Mouse (Mus musculus): Measurements from ENCODE around the gene Vdr.
A peak's percentile ranks its signal among the peaks of the same experiment; 100 is the strongest.

Gene Vdr

DNA sequence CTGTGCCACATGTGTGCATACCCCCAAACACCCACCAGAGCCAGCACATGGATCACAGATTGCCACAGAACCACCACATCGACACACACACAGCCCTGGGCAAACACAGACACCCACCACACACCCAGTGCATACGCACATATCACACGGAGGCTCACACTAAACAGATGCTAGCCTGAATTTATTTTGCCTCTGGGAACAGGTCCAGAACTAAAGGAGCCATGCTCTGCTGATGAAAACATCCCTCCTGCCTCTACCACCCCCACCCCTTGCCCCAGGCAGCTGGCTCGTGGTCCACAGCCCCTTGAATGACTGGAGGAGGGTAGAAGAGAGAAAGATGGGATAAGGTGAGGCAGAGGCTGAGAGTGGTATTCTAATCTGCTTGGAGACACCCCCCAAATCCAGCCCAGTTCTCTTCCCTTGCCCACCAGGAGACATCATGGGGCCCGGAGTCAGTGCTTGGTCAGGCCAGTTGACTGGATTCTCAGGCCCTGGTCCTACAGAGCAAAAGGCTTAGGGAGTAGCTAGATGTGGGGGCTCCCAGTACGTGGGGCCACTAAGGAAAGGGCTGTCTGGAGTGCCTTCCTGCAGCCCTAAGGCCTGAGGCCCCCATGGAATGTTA, 82.1 kb downstream of the Vdr start:
- no peak for DNase-seq (ENCODE audit: low spot score)

DNA sequence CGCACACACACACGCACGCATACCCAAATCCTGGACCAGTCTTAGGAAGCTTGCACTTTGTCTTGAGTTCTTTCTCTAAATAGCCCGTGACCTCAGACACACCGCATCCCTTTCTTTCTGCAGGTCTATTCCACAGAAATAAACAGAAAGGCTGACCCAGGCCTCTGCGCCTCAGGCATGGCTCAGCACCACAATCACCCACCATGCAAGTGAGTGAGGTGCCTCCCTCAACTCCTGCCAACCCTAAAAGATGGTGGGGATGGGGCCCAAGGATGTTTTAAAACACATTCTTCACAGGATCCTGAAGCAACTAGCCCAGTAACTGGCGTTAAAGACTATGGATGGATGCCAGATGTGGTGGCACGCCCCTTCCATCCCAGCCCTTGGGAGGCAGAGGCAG, 83.0 kb downstream of the Vdr start:
- no peak for DNase-seq (ENCODE audit: low spot score)

DNA sequence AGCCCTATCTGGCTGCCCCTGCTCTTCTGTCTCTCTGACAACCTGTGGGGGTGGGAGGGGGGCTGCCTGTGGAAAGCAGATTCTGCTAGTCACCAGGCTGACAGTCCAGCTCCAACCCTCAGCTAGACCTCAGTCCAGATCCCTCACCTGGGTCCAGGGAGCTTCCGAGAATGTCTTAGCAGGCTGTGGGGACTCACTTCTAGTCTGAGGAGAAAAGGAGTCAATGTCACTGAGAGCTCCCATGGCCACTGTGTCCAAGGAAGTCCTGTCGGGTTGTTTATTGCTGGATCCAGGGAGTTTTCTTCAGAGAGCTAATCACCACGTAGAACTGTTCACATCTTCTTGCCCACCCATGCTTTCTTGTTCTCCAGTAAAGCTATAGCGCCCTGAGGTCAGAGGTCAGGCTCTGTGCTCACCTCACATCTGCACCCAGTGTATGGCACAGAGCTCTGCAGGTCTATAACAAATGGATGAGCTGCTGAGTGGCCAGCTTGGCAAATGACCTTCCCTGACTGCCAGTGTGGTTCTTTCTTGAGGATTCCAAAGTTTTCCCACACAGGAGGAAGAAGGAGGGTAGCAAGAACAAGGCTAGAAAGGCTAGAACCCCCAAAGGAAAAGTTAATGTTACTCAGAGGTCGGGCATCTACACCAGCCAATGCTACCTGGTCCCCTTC, 83.7 kb downstream of the Vdr start:
- no peak for DNase-seq (ENCODE audit: low spot score)

DNA sequence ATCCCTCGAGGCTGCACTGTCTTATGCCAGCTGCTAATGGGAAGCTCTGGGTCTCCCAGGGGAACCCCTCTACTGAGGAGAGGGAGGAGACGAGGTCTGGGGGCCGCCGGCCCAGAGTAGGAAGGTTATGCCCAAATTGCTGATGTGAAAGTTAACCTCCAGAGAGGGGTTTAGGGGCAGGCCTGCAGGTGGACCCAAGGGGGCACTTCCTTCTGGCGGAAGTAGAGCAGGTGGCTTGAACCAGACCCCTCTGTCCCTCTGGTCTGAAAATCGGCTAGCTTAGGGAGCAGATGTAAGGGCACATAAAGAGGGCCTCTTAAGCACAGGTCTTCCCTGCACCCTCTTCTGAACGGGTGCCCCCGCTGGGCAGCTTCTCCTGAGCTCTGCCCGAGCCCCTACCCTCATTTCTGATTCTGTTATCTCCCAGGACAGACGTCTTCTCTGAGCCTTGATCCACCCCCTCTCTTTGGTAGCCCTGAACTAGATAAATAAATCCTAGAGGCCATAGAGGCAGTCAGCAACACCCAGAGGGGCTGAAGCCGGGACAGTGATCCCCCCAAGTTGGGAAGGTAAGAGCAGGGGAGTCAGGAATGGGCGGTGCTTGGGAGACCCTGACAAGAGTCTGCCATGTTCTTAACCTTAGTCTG, 84.4 kb downstream of the Vdr start:
- DNase-seq (ENCODE audit: low spot score): peak; percentile 50

DNA sequence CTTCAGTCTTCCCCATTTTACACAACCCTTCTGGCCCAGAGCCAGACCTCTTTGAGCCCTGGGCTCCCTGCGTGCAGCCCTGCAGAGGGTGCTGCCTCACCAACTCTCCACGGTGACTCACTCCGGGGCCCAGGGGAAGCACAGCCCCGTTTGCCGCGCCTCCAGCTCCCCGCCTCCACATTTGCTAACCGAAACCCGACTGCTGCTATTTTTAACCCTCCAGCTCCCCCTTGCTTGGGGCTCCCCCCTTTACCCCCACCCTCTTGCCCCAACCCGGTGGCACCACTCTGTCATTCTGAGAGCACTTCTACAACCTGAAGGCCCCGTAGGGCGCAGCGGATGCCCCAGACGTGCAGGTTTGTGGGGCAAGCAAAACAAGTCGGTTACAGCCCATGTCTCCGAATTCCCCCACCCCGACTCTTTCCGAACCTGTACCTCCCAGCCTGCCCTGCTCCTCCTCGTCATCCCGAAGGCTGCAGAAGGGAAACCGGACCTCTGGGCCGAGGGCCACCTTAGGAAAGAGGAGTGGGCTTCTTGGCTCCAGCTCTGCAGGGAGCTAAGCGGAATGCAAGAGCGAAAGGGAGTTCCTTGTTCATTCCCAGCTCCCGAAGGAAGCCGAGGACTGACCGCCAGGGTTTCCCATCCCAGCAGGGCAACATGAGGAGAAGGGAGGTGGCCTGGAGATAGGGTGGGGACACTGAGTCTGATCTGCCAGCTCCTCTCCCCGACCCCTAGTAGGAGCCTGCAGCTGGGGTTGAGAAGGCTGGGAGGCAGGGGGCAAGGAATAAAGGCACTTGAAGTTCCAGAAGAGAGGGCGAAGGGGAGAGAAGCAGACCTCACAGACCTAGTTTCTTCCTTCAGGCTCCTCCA, 85.1 kb downstream of the Vdr start:
- peak; percentile 61 for DNase-seq (ENCODE audit: low spot score)

DNA sequence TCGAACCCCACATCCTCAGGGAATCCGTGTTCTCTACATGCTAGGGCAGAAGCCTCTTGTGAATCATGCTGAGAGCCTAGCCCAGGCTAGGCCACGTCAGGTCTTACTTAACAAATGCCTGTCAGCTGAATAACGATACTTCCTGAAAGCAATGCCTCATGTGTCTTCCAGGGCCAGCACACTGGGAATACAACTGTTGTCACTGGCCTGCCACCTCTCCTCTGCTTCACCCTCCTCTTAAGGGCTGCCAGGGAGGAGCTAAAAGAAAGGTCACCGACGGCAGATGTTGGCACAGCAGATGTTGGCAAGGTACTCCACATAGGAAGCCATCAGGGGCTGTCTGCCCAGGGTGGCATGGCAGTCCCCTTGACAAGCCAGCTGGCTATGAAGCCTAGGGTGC, 86.4 kb downstream of the Vdr start:
- DNase-seq (ENCODE audit: low spot score): no peak

DNA sequence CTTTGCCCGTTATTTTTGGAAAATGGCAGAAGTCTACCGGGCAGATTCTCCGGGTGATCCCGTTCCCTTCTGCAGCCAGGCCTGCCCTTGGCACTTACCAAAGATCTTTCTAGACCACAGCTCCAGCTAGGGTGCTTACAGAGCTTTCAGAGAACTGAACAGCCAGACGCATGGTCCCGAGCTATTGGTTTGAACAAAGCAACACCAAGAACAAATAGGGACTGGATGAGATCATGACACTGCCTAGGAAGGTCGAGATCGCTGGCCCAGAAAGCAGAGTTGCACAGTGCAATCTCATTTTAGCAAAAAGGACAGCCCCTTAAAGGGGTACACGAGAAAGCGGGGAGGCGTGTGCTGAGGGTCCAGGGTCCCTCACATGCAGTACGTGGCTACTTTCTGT, 87.0 kb downstream of the Vdr start:
- DNase-seq (ENCODE audit: low spot score): no peak

DNA sequence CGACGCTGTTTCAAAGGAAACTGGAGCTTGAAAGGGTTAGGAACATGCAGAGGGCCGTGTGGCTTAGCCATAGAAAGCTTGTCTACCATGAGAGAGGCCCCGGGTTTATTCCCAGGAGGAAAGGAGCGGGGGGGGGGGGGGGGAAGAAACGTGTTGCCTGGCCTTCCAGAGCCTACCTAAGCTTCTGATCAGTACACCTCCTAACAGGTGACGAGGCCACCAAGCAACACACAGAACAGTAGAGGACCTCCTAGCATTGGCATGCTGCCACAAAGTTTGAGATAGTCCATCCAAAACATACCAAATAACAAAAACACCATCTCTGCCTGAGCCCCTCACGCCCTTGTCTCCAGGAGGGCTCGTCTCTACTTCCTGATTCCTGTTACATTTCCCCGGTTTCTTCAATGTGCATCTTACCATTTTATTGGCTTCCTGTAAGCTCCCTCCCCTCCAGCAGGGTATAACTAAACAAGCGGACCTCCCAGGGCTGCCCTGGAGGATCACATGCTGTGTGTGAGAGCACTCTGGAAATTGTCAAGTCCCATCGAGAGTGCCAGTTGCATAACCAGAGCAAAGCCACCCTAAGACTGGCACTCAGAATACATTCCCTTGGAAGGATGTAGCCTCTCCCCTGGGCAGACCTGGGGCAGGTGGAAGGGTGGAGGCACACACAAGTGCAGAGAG, 87.7 kb downstream of the Vdr start:
- DNase-seq (ENCODE audit: low spot score): no peak

DNA sequence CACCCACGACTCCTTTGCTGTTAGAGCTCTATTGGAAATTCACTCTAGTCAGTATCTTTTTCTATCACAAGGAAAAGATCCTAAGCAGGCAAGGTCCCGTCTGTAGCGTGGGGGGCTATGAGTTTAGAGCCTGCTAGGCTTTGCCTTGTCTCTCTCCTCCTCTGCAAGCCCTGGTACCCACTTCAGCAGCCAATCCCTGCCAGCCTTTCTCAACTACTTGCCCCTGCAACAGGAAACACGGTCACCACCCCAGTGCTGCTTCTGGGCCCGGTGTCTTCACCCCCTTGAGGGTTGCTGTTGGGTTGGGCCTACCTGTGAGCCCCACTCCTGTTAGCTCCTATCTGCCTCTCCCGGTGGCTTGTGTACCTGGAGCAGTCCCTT, 88.5 kb downstream of the Vdr start:
- DNase-seq (ENCODE audit: low spot score): no peak

DNA sequence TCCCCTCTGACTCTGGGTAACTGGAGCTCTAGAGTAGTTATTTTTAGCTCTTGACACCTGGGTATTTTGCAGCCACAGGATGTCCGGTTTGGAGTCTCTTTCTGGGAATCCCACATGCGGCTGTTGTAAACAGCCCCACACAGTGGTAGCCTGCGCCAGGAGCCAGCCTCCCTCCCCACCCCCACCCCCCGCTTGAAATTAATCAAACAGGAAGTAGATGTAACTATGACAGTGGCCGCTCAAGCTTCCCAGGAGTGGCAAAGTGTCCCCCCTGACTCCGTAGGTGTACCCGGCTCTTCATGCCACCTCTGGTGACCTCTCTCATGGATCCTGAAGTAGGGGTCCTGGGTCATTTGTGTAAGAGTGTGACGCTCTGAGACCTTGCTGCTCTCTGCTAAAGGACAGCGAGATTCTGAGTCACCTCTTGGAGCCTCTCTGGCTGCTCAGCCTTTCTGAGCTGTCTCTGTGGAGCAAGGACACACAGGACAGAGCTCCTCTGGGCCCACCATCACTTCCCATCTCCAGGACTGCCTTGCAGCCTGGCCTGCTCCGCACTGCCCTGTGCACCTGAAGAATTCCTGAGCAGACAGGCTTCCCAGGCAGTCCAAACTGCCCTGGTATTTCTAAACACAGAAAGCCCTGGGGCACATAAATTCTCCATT, 89.0 kb downstream of the Vdr start:
- DNase-seq (ENCODE audit: low spot score): no peak

DNA sequence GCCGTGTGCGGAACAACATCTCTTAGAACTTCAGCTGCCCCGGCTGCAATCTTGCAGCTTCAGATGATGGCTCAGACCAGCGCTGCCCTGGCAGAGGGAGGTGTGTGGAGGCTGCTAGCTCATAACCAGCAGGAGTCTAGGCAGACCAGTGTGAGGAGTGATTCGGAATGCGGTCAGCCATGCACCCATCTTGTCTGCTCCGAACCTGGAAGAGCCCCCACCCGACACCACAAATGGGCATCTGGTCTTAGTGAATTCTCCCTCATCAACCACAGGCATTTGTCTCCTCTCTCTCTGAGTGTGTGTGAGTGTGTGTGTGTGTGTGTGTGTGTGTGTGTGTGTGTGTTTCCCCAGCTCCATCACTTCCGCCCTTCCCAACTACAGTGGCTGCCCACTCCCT, 90.5 kb downstream of the Vdr start:
- DNase-seq (ENCODE audit: low spot score): no peak

DNA sequence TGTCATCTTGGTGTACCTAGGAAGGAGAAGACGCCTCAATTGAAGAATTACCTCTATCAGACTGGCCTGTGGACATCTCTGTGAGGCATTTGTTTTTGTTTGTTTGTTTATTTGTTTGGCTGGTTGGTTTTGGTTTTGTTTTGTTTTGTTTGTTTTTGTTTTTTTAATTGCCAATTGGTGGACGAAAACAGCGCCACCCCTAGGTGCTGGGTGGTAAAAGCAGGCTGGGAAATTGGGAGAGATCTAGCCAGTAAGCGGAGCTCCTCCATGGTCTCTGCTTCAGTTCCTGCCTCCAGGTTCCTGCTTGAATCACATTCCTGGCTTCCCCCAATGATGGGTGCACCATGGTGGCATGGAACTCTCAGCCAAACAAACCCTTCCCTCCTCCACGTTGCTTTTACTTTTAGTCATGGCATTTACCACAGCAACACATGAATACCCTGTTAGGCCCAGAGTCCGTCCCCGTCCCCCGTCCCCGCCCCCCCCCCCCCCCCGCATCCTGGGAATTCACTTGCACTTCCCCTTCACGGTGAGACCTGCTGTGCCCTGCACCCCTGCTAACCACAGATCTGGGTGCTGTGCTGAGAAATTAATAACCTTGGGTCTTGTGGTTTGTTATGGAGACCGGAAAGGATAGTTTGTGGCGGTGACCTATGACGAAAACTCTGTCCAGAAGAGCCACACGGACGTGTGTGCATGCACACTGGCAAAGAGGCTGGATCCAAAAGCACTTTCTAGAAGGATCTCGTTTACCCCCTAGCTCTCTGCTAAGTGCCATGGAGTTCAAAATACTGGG, 94.0 kb downstream of the Vdr start:
- DNase-seq (ENCODE audit: low spot score): no peak

DNA sequence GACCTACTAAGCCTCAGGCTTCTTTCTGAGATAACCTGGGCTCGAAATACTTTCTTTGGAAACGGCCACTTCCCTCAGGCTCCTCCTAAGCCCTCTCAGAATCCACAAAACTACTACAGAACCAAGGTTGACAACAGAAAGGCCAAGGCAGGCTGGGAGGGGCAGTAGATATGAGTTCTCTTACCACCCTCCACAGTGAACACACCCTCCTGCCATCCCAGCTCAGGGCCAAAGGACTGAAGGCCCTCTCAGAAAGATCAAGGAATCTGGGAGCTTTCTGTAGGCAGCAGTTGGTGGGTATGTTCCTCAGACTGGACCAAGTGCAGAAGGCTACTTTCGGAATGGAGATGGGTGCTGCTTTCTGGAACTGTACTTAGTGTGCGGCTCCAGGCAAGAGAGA, 95.2 kb downstream of the Vdr start:
- no peak for DNase-seq (ENCODE audit: low spot score)

DNA sequence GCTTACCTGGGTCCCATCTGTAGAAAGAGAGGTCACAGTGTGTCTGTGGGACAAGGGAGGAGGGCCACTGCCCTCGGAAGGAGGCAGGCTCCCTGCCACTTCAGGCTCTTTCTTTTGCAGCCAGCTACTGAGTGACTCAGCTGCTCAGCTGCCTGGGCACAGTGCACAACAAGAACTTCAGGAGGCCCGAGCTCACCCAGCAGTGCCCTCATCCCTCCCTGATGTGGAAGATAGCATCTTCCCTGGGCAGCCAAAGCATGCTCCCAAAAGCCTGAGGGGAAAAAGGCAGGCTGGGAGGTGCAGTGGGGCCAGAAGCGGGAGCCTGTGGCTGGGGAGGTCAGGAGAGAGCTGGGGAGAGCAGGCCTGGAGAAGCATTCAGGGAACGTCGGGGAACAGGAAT, 95.7 kb downstream of the Vdr start:
- DNase-seq (ENCODE audit: low spot score): no peak

DNA sequence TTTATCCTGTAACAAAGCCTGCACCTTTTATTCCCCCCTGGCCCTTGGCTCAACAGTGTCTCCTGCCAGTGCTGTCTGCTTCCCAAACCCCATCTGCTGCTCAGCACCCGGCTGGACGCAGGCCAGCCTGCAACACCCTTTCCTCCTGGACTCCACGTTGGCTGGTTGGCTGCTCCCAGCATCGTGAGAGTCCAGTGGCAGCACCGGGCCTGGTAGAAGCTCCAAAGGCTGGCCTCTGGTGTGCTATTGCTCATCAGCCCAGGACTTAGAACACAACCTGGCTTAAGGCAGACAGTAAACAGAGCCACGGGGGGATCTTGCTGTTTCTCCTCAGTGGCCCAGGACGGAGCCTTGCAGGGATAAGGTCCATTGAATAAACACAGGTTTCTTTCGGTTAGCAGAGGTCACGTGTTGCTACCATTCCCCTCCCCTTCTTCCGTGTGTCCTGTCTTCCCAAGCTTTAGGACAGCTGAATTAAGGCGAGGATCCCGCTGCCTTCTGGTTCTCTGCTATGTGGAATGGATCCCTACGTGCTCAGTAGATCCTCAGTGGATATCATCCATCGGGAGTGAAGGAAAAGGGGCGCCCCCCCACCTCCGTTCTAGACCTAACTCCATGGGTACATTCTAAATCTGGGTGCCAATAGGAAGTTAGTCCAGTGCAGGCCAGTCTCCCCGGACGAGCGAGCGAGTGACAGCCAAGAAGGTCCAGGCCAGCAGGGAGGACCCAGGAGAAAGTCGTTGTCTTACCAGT, 96.8 kb downstream of the Vdr start:
- DNase-seq (ENCODE audit: low spot score): no peak

DNA sequence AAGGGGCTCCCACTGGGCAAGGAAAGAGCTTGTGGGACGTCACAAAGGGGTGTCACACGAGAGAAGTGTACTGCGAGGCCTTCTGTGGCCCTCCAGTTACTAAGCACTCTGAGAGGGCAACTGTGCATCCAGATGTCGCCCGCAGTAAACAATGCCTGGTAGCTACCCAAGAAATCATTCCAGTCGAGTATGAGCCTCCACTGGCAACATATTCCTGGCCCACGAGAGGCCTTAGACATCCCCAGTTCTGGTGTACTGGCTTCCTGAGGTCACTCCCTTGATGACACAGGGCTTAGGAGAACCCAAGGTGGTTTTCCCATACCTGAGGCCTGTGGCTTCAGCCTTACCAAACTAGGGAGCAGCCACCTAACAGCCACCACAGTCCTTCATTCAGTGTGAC, 97.6 kb downstream of the Vdr start:
- DNase-seq (ENCODE audit: low spot score): no peak

DNA sequence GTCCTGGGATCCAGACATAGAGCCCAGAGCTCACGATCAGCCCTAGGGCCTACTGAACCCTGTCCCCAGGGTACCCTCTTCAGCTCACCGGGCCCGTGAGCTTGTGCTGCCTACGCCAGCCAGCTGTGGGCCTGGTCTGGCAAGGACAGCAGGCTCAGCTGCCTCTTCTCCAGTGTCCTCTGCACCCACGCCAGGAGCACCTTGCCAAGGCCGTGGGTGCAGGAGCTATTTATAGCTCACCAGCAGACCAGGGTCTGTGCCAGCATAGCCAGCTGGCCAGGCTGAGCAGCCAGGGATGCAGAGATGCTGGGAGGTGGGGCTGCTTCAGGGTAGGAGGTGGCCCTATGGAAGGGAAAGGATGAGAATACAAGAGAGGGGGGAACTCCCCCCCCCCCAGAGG, 98.3 kb downstream of the Vdr start:
- DNase-seq (ENCODE audit: low spot score): no peak

DNA sequence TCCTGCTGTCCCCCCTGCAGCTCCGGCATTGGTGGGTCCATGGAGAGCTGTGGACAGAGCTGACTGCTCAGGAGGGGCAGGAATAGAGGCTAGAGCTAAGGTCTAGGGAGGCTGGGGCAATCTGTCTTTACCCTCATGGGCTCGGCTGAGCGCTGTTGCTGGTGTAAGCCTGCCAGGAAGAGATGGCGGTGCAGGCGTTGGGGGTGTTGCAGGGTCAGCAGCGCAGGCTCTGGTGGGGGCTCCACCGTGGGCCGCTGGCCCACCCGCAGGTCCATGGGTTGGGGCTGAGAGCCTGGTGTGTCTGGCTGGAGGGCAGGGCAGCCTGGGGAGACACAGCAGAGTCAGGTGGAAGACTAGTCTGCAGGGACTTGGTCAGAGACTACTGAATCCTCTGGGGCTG, 99.1 kb downstream of the Vdr start:
- no peak for DNase-seq (ENCODE audit: low spot score)

DNA sequence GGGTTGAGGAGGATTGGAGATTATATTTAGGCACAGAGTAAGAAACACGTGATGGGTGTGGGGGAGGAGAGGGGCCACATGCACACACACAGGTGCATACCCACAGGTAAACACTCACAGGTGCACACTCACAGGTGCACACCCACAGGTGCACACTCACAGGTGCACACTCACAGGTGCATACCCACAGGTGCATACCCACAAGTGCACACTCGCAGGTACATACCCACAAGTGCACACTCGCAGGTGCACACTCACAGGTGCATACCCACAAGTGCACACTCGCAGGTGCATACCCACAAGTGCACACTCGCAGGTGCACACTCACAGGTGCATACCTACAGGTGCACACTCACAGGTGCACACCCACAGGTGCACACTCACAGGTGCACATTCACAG, 100.0 kb downstream of the Vdr start:
- DNase-seq (ENCODE audit: low spot score): no peak

DNA sequence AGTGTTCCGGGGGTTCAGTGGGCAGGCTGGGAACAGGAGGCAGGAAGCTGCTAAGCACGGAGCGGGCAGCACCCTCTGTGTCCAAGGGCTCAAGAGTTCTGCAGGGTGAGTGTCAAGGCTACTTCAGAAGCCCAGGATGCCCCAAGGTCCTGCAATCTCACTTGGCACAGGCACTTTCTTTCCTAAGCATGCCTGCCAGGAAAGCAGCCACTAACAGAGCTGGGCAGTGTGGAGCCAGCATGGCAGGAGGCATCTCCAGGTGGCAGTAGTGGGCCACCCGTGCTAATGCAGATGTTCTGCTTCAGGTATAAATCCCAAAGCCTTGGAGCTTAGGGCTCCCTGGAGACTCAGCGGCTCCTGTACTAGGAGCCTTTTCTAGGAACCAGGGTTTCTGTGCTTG, 100.5 kb downstream of the Vdr start:
- no peak for DNase-seq (ENCODE audit: low spot score)

All from retina, embryonic 14.5 days (tissue).